Mouse (Mus musculus) left cerebral cortex, postnatal 14 days (tissue): ENCODE data around the gene Grhl1. TPM values are rescaled to one million over a fixed set of nuclear protein-coding genes. Genes with fewer than 3 reads are reported as not detected.

Experiments used
- total RNA-seq, 2 experiments: library from RNA; stranded (reverse); gene quantifications; 2 replicates each; pipeline ENCODE4 v1.2.3; 2021

Grhl1 gene
- total RNA-seq, 2 experiments from 2014 or later, result 10.8 to 11.0 TPM

Other genes with a start within 250 kb of the Grhl1 start
- gene Taf1b, start 73.9 kb upstream of the Grhl1 start, total RNA-seq, result 10 to 100 TPM; 30.5 to 32.6 TPM
- gene Klf11, start 79.0 kb downstream of the Grhl1 start, total RNA-seq, result 1 to 10 TPM; 5.3 to 6.7 TPM
- 1 to 10 TPM; 9.9 to 10.0 TPM for gene Cys1, start 109.5 kb downstream of the Grhl1 start, total RNA-seq
- gene Rrm2, start 136.0 kb downstream of the Grhl1 start, total RNA-seq, result 1 to 10 TPM; 4.9 to 5.2 TPM